Mouse (Mus musculus): Measurements from ENCODE around the gene Nptn.

The Nptn gene

GRCm38 (mm10) chr9:58581958-58582540 lies at the start of gene Nptn:
Nptn (plus strand) TSS chr9:58582240.
- peak; percentile 98 for DNase-seq (ENCODE audit: low spot score)

DNA sequence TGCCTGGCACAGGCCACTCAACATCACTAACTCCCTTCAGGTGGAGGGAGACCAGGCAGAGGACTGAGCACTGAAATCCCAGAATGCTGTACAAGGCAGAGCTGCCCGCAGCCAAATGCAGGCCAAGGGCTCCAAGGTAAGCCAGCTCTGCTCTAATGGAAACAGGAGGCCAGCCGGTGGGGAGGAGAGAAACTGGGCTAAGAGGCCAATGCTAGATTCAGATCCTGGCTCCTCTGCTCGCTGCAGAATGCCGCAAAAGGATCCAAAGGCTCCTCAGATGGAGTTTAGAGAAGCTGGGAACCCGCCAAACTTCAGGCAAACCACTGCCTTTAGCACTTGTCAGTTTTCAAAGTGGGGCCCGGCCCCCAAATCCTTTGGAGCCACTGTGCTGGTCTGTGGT lies 48.7 kb upstream of the Nptn start:
- DNase-seq (ENCODE audit: low spot score): no peak

GRCm38 (mm10) chr9:58534766-58535165 lies 47.3 kb upstream of the Nptn start:
- DNase-seq (ENCODE audit: low spot score): no peak

DNA sequence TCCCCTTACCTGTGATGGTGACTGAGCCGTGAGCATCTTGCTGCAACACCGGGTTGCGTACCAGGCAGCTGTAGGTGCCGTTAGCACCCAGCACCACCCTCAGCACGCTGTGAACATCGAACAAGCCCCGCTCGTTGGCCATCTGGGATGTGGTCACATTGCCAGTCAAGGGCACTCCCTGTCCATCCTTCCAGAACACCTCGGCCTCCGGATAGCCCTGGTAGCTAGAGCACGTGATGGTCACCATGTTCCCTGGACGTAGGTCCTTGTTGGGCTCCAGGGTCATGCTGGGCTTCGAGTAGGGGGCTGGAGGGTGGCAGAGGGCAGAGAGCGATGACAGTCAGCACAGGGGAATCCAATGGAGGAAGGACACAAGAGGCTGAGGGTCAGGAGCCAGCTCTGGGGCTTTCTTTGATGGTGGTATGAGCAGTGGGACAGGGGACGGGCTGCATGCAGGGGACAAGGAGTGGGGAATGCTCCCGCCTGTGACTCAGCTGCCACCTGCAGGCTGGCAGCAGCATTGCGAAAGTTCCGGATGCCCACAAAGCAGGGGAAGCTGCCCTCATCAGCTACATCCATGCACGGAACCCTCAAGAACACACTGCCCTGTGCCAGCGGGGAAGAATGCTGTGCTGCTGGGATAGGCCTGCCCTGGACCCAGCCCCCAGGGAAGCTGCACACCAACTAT lies 46.4 kb upstream of the Nptn start:
- no peak for DNase-seq (ENCODE audit: low spot score)

GRCm38 (mm10) chr9:58537774-58538173 lies 44.3 kb upstream of the Nptn start:
- DNase-seq (ENCODE audit: low spot score): no peak

- no peak for DNase-seq (ENCODE audit: low spot score)
Observed at GRCm38 (mm10) chr9:58539886-58540285, 42.2 kb upstream of the Nptn start.

GRCm38 (mm10) chr9:58541895-58542338 lies 40.1 kb upstream of the Nptn start:
- peak; percentile 36 for DNase-seq (ENCODE audit: low spot score)

- DNase-seq (ENCODE audit: low spot score): no peak
Observed at GRCm38 (mm10) chr9:58544879-58545324, 37.1 kb upstream of the Nptn start.

- no peak for DNase-seq (ENCODE audit: low spot score)
Observed at GRCm38 (mm10) chr9:58545428-58545827, 36.6 kb upstream of the Nptn start.

DNA sequence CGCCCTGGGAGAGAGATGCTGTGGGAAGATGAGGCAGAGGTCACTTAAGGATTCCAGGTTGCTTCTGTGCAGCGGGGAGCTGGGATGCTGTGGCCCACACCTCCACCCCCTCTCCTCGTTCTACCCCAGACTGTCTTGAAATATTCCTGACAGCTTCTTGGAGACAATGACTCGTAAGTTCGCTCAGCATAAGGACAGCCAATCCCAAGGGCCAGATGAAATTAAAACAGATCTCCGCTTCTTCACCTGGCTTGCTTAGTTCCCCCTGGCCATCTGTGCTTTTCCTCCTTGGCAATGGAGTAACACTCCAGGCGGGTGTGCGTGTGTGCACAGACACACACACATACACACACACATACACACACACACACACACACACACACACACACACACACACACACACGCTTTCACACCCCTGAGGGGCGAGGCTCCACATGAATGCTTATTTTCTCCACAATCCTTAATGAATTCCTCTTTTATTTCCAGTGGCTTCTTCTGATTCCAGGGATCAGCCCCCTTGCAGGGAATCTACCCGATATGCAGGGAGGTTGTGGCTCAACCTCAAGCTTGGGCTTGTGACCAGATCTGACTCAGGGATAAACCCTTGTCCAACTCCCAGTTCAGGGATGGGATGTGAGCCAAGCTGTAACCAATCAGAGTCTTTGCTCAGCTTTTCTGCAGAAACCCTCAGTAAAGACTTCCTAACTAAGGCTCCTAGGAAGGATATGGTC lies 35.2 kb upstream of the Nptn start:
- no peak for DNase-seq (ENCODE audit: low spot score)

DNA sequence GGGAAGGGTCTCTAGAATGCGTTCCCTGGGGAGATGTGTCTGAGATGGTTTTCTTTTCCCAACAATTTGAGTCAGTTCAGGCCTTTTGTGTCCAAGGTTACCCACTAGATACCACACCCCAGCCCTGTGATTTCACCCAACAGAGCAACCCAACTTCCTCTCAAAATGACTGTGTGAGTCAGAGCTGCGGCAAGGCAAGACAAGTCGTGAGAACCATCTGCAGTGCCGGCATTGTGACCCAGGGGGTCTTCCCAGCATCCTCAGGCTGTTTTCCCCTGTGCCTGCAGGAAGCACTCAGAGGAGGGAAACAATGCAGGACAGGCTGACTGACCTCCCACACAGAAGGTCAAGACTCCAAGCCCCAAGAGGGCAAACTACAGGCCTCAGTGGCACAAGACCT lies 33.1 kb upstream of the Nptn start:
- DNase-seq (ENCODE audit: low spot score): no peak

- DNase-seq (ENCODE audit: low spot score): no peak
Observed at GRCm38 (mm10) chr9:58549694-58550093, 32.3 kb upstream of the Nptn start.

DNA sequence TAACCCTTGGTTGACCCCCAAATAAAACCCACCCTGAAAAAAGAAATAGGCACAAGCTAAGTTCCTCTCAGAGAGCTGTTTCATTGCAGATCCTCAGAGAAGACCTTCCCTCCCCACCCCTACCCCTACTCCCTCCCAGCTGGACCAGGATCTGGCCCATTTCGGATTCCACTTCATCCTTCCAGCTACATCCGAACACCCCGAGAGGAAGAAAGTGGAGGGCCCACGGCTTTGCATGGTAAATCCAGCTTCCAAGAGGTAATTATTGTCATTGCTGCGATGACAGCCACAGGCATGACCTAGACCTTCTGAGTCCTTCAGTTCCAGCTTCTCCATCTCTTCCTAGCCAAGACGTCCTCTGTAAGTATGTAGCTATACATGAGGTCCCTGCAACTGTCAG lies 31.1 kb upstream of the Nptn start:
- no peak for DNase-seq (ENCODE audit: low spot score)

GRCm38 (mm10) chr9:58552083-58552482 lies 30.0 kb upstream of the Nptn start:
- DNase-seq (ENCODE audit: low spot score): no peak

- no peak for DNase-seq (ENCODE audit: low spot score)
Observed at GRCm38 (mm10) chr9:58554056-58554907, 27.8 kb upstream of the Nptn start.

DNA sequence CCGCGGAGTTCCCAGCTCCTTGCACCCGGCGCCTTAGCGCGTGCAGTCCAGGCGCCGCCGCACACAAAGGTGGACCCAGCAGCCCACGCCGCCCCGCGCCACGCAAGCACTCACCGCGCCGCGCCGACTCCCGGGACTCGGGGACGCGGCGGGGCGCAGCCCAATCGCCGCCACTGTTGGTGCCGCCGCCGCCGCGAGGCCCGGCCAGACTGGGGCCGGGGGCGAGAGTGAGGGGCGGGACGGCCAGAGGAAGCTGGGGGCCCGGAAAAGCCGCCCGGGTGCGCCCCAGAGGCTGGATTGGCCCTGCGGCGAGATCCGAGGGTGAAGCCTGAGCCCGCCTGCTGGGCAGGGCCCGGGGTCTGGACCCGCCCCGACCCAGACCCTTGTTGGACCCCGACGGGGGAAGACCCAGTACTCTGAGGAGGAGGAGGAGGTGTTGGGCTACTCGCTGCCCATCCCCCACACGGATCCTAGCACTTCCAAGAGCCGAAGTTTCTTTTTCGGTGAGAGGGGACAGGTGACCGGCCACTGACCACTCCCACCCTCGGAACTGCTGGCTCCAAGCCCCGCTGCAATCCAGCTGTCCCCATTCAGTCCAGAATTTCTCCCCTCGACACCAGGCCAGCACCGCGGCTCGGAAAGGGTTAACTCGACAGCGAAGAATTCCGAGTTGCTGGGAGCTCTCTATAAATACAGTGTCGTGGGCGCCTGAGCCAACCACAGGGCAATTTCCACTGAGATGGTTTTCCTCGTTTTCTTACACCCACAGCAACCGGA lies 26.9 kb upstream of the Nptn start, which contains the start of gene Cd276:
TSS of gene Cd276 (minus strand) at position 530 of the 777 bp plus-strand sequence.
- peak; percentile 45 for DNase-seq (ENCODE audit: low spot score)

- DNase-seq (ENCODE audit: low spot score): no peak
Observed at GRCm38 (mm10) chr9:58555685-58556414, 26.2 kb upstream of the Nptn start.

- DNase-seq (ENCODE audit: low spot score): no peak
Observed at GRCm38 (mm10) chr9:58556627-58557026, 25.4 kb upstream of the Nptn start.

DNA sequence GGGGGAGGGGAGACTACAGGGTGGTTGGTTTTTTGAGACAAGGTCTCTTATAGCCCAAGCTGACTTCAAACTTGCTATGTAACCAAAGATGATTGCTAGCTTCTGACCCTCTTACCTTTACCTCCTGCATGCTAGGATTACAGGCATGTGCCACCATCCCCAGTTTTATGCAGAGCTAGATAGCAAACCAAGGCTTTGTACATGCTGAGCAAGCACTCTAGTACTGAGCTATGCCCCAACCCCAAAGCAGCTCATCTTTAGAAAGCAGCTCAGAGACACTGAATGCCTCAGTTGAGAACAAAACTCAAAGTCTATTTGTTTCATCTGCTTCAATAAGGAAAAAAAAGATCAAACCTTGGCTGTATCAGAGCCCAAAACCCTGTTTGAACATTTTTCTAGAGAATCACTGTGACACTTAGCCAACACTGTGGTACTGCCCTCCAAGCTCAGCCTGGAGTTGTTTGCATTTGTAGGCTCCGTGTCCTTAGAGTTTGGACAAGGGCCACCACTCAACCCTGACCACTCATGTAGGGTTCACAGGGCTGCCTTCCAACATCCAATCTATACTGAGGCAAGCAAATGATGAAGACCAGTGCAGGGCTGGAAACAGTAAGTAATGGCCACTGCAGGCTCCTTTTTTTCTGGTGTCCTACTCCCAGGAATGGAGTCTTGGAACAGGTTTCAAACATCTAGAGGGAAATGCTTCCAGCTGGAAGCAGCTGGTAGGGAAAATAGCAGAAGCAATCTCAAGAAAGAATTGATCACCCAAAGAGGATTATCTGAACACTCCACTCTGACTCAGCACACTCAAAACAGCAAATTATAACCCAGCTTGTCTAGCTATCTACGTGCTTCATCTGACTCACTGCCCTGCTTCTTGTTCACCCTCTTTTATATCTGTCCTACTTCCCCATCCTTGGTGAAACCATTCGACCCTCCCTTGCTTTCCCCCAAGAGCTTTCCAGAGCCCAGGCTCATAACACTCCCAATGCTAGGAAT lies 24.3 kb upstream of the Nptn start:
- DNase-seq (ENCODE audit: low spot score): no peak
